Mouse (Mus musculus) bone marrow, adult 2 months (tissue): ENCODE measurements around the gene Mtrf1. TPM values are rescaled to one million over a fixed set of nuclear protein-coding genes. Genes with fewer than 3 reads are reported as not detected.

Experiments
- H3K27ac ChIP-seq: fragments of 200-500 bp; 2 replicates; pipeline ENCODE4 v1.5.1; 2012; ENCODE audit warnings: low read depth, mild to moderate bottlenecking, control low read depth, inconsistent platforms, low read length; ENCODE audit not compliant: control insufficient read depth, poor library complexity, insufficient read depth
- H3K4me1 ChIP-seq: fragments of 200-500 bp; 2 replicates; pipeline ENCODE4 v1.6.1; 2011; ENCODE audit warnings: low read length; ENCODE audit not compliant: control insufficient read depth, insufficient read depth
- H3K4me3 ChIP-seq: fragments of 200-500 bp; replicated peaks from 2 replicates; pipeline ENCODE3; 2011; ENCODE audit warnings: mild to moderate bottlenecking, low read depth, low read length, control low read depth; ENCODE audit not compliant: control insufficient read depth
- CTCF ChIP-seq: fragments of 200-500 bp; IDR thresholded peaks from 2 replicates; pipeline ENCODE4 v1.5.1; 2011; ENCODE audit warnings: low read length, control low read depth; ENCODE audit not compliant: control insufficient read depth, insufficient read depth
- POLR2A ChIP-seq: fragments of 200-500 bp; IDR thresholded peaks from 2 replicates; pipeline ENCODE4 v1.6.1; 2011; ENCODE audit warnings: low read depth, mild to moderate bottlenecking, control low read depth, low read length, borderline replicate concordance; ENCODE audit not compliant: control insufficient read depth
- WGBS: fragments of 180-500 bp; shearing (Covaris S2); methylation state at CpG from one replicate; pipeline ENCODE4 v1.1.7; 2018; 5-methylcytosine and 5-hydroxymethylcytosine counted together
- polyA plus RNA-seq: library from polyadenylated mRNA; stranded (reverse); fragments of >200 nt; gene quantifications from 2 replicates; pipeline ENCODE4 v1.2.4, GENCODE M21; 2011; ENCODE audit warnings: low replicate concordance; ENCODE audit not compliant: missing spikeins, insufficient read depth, insufficient read length

Mtrf1 gene
- polyA plus RNA-seq, result 3.4 and 5.6 TPM in 2 replicates

- TF ChIP-seq CTCF (no peak), POLR2A (no peak)
- Histone ChIP-seq H3K4me3 (peak within 1 kb of the TSS; percentile 96), H3K27ac (peak within 1 kb of the TSS; percentile 68), H3K4me1 (no peaks in the 10 kb centered on the region)
- WGBS, result 18% methylated on average over 23 of the region's 23 CpGs
Observed at GRCm38 (mm10) chr14:79397321-79398122, at the start of gene Mtrf1. TSS of gene Mtrf1 (plus strand) at chr14:79397772.

- WGBS, result 60% methylated on average over 2 of the region's 2 CpGs
- no peak overlapping the region for H3K27ac ChIP-seq
- H3K4me1 ChIP-seq, result no peaks in the 10 kb centered on the region
Observed at GRCm38 (mm10) chr14:79358055-79358454, 39.5 kb upstream of the Mtrf1 start.

GRCm38 (mm10) chr14:79377041-79377440, 20.5 kb upstream of the Mtrf1 start:
- TF ChIP-seq POLR2A (no peak), CTCF (no peak)
- no peak overlapping the region for H3K4me3 ChIP-seq
- no peak overlapping the region for H3K27ac ChIP-seq
- no peaks in the 10 kb centered on the region for H3K4me1 ChIP-seq

More at GRCm38 (mm10) chr14:79358055-79358454, 39.5 kb upstream of the Mtrf1 start:
- no peak overlapping the region for H3K4me3 ChIP-seq
- TF ChIP-seq POLR2A (no peak), CTCF (no peak)

GRCm38 (mm10) chr14:79383120-79383519, 14.5 kb upstream of the Mtrf1 start:
- Histone ChIP-seq H3K4me1 (no peaks in the 10 kb centered on the region), H3K27ac (no peak overlapping the region), H3K4me3 (no peak overlapping the region)
- TF ChIP-seq CTCF (no peak), POLR2A (no peak)
- WGBS, result 69% methylated on average over 7 of the region's 7 CpGs

- Histone ChIP-seq H3K27ac (no peak overlapping the region), H3K4me1 (no peaks in the 10 kb centered on the region; the same call in 1 of the 2 replicates), H3K4me3 (no peak overlapping the region)
- WGBS, result 88% methylated on average over 3 of the region's 3 CpGs
- TF ChIP-seq CTCF (no peak), POLR2A (no peak)
Observed at GRCm38 (mm10) chr14:79388304-79388703, 9.3 kb upstream of the Mtrf1 start.

GRCm38 (mm10) chr14:79389438-79390264, 7.9 kb upstream of the Mtrf1 start:
- H3K27ac ChIP-seq, result peak overlapping the region; percentile 96
- H3K4me1 ChIP-seq, result no peaks in the 10 kb centered on the region; the same call in 1 of the 2 replicates
- TF ChIP-seq POLR2A (no peak), CTCF (no peak)
- H3K4me3 ChIP-seq, result peak overlapping the region; percentile 89
- WGBS, result 1% methylated on average over 16 of the region's 16 CpGs

- Histone ChIP-seq H3K4me1 (no peaks in the 10 kb centered on the region; the same call in 1 of the 2 replicates), H3K4me3 (peak within 1 kb of the TSS; percentile 89), H3K27ac (peak within 1 kb of the TSS; percentile 96)
- WGBS, result under 1% methylated on average over 71 of the region's 71 CpGs
- peak; percentile 88 for TF ChIP-seq POLR2A
- peak; percentile 37 for TF ChIP-seq CTCF
Observed at GRCm38 (mm10) chr14:79390265-79390926, 7.2 kb upstream of the Mtrf1 start, which contains the start of gene Naa16. TSS of gene Naa16 (minus strand) at chr14:79390778.

- no peaks in the 10 kb centered on the region; the same call in 1 of the 2 replicates for H3K4me1 ChIP-seq
- TF ChIP-seq CTCF, result no peak
- TF ChIP-seq POLR2A, result no peak
- 0% methylated on average over 1 of the region's 1 CpGs for WGBS
Observed at GRCm38 (mm10) chr14:79393289-79393688, 4.3 kb upstream of the Mtrf1 start.

More at GRCm38 (mm10) chr14:79393289-79393688, 4.3 kb upstream of the Mtrf1 start:
- H3K27ac ChIP-seq, result no peak overlapping the region
- no peak overlapping the region for H3K4me3 ChIP-seq
